Mouse (Mus musculus): Measurements from ENCODE around the gene Akap13.

DNA sequence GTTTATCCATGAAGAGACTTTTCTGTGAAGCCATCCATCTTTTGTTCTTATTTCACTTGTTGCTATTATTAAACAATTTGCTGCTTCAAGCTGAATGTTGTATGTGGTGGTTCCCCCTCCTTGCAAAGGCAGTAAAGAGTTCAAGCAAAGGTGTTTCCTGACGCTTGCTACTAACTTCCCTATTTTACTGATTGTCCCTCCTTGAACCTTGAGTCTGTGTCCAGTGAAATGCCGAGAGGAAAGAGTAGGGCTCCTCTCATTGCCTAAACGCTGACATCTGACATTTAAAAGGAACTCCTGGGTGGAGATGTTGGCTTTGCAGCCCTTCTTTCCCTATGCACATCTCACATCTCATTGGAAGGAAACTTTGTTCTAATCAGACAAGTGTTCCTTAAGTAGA, 183.4 kb downstream of the Akap13 start:
- TF ChIP-seq CTCF (IDR thresholded peaks at IDR 0.05; ENCODE audit: low read depth) (no peak), EP300 (IDR thresholded peaks at IDR 0.05; ENCODE audit: low read depth) (no peak)

Measured in heart, postnatal 0 days (tissue).